Mouse (Mus musculus): Measurements from ENCODE around the gene Kcnj2. TPM values are rescaled to one million over a fixed set of nuclear protein-coding genes. Genes with fewer than 3 reads are reported as not detected.

The Kcnj2 gene
- total RNA-seq (2017) = 19.4 to 25.6 TPM (median 21.6 TPM) in 3 replicates

GRCm38 (mm10) chr11:111065635-111066298 lies at the start of gene Kcnj2:
TSS of gene Kcnj2 (plus strand) at chr11:111066164.
- peak; percentile 96 for ATAC-seq (replicated peaks; ENCODE audit: insufficient number of reproducible peaks, low FRiP score, low TSS enrichment, poor library complexity, severe bottlenecking)

GRCm38 (mm10) chr11:111016206-111016605 lies 49.8 kb upstream of the Kcnj2 start:
- ATAC-seq (replicated peaks; ENCODE audit: insufficient number of reproducible peaks, low FRiP score, low TSS enrichment, poor library complexity, severe bottlenecking) = no peak

GRCm38 (mm10) chr11:111020211-111020610 lies 45.8 kb upstream of the Kcnj2 start:
- ATAC-seq (replicated peaks; ENCODE audit: insufficient number of reproducible peaks, low FRiP score, low TSS enrichment, poor library complexity, severe bottlenecking) = no peak

GRCm38 (mm10) chr11:111022681-111023281 lies 43.2 kb upstream of the Kcnj2 start:
- no peak for ATAC-seq (replicated peaks; ENCODE audit: insufficient number of reproducible peaks, low FRiP score, low TSS enrichment, poor library complexity, severe bottlenecking)

- ATAC-seq (replicated peaks; ENCODE audit: insufficient number of reproducible peaks, low FRiP score, low TSS enrichment, poor library complexity, severe bottlenecking) = no peak
These were observed 23.8 kb upstream of the Kcnj2 start for GRCm38 (mm10) chr11:111042175-111042574.

GRCm38 (mm10) chr11:111043298-111043697 lies 22.7 kb upstream of the Kcnj2 start:
- ATAC-seq (replicated peaks; ENCODE audit: insufficient number of reproducible peaks, low FRiP score, low TSS enrichment, poor library complexity, severe bottlenecking) = no peak

- ATAC-seq (replicated peaks; ENCODE audit: insufficient number of reproducible peaks, low FRiP score, low TSS enrichment, poor library complexity, severe bottlenecking) = no peak
These were observed 11.7 kb upstream of the Kcnj2 start for GRCm38 (mm10) chr11:111054252-111054651.

GRCm38 (mm10) chr11:111054854-111055822 lies 10.8 kb upstream of the Kcnj2 start:
- ATAC-seq (replicated peaks; ENCODE audit: insufficient number of reproducible peaks, low FRiP score, low TSS enrichment, poor library complexity, severe bottlenecking) = no peak

- ATAC-seq (replicated peaks; ENCODE audit: insufficient number of reproducible peaks, low FRiP score, low TSS enrichment, poor library complexity, severe bottlenecking) = no peak
These were observed 9.9 kb upstream of the Kcnj2 start for GRCm38 (mm10) chr11:111056030-111056429.

GRCm38 (mm10) chr11:111057435-111057834 lies 8.5 kb upstream of the Kcnj2 start:
- ATAC-seq (replicated peaks; ENCODE audit: insufficient number of reproducible peaks, low FRiP score, low TSS enrichment, poor library complexity, severe bottlenecking) = no peak

- no peak for ATAC-seq (replicated peaks; ENCODE audit: insufficient number of reproducible peaks, low FRiP score, low TSS enrichment, poor library complexity, severe bottlenecking)
These were observed 6.5 kb upstream of the Kcnj2 start for GRCm38 (mm10) chr11:111059440-111059839.

- ATAC-seq (replicated peaks; ENCODE audit: insufficient number of reproducible peaks, low FRiP score, low TSS enrichment, poor library complexity, severe bottlenecking) = no peak
These were observed 5.7 kb upstream of the Kcnj2 start for GRCm38 (mm10) chr11:111060216-111060615.

GRCm38 (mm10) chr11:111064751-111065527 lies 1.0 kb upstream of the Kcnj2 start:
- peak; percentile 49; the same call in 1 of the 2 replicates for ATAC-seq (replicated peaks; ENCODE audit: insufficient number of reproducible peaks, low FRiP score, low TSS enrichment, poor library complexity, severe bottlenecking)

GRCm38 (mm10) chr11:111066299-111066691 lies 331 bp downstream of the Kcnj2 start:
- 0 out of 2 replicates have a peak, but pooled peaks have one; percentile 14 for ATAC-seq (replicated peaks; ENCODE audit: insufficient number of reproducible peaks, low FRiP score, low TSS enrichment, poor library complexity, severe bottlenecking)

- no peak for ATAC-seq (replicated peaks; ENCODE audit: insufficient number of reproducible peaks, low FRiP score, low TSS enrichment, poor library complexity, severe bottlenecking)
These were observed 1.8 kb downstream of the Kcnj2 start for GRCm38 (mm10) chr11:111067787-111068186.

- no peak for ATAC-seq (replicated peaks; ENCODE audit: insufficient number of reproducible peaks, low FRiP score, low TSS enrichment, poor library complexity, severe bottlenecking)
These were observed 4.5 kb downstream of the Kcnj2 start for GRCm38 (mm10) chr11:111070460-111070859.

GRCm38 (mm10) chr11:111074131-111074530 lies 8.2 kb downstream of the Kcnj2 start:
- ATAC-seq (replicated peaks; ENCODE audit: insufficient number of reproducible peaks, low FRiP score, low TSS enrichment, poor library complexity, severe bottlenecking) = no peak

GRCm38 (mm10) chr11:111078107-111078506 lies 12.1 kb downstream of the Kcnj2 start:
- no peak; the same call in 1 of the 2 replicates for ATAC-seq (replicated peaks; ENCODE audit: insufficient number of reproducible peaks, low FRiP score, low TSS enrichment, poor library complexity, severe bottlenecking)

- ATAC-seq (replicated peaks; ENCODE audit: insufficient number of reproducible peaks, low FRiP score, low TSS enrichment, poor library complexity, severe bottlenecking) = no peak
These were observed 17.0 kb downstream of the Kcnj2 start for GRCm38 (mm10) chr11:111083009-111083408.

Measured in monocyte, adult 5-6 weeks (primary cell).